Mouse (Mus musculus) frontal cortex, adult (tissue): Measurements from ENCODE around the gene Krtap27-1.

Source experiments
- ATAC-seq: cut with Nextera tagmentation; 2 replicates; pipeline ENCODE4 v1.9.2; 2017; ENCODE audit warnings: mild to moderate bottlenecking, moderate library complexity, mixed read lengths; ENCODE audit not compliant: low TSS enrichment

The Krtap27-1 gene

GRCm38 (mm10) chr16:88671571-88671970 is at the start of gene Krtap27-1:
Gene Krtap27-1, minus strand, starts transcription at chr16:88671671.
- ATAC-seq, result no peak

- no peak for ATAC-seq
Observed at GRCm38 (mm10) chr16:88720031-88720430, 48.6 kb upstream of the Krtap27-1 start.

GRCm38 (mm10) chr16:88716549-88716948 is 45.1 kb upstream of the Krtap27-1 start:
- ATAC-seq, result no peak

- no peak for ATAC-seq
Observed at GRCm38 (mm10) chr16:88711245-88711644, 39.8 kb upstream of the Krtap27-1 start.

GRCm38 (mm10) chr16:88710757-88711156 is 39.3 kb upstream of the Krtap27-1 start:
- no peak for ATAC-seq

GRCm38 (mm10) chr16:88707496-88708012 is 36.1 kb upstream of the Krtap27-1 start, which contains the start of gene 2310061N02Rik:
Gene 2310061N02Rik, minus strand, starts transcription at chr16:88707962.
- no peak for ATAC-seq

- ATAC-seq, result 0 out of 2 replicates have a peak, but pooled peaks have one; percentile 31
Observed at GRCm38 (mm10) chr16:88701072-88701864, 29.8 kb upstream of the Krtap27-1 start.

GRCm38 (mm10) chr16:88696256-88696655 is 24.8 kb upstream of the Krtap27-1 start:
- ATAC-seq, result no peak

GRCm38 (mm10) chr16:88681282-88681681 is 9.8 kb upstream of the Krtap27-1 start:
- ATAC-seq, result peak; percentile 92

GRCm38 (mm10) chr16:88679099-88679498 is 7.6 kb upstream of the Krtap27-1 start:
- no peak for ATAC-seq

GRCm38 (mm10) chr16:88657426-88657825 is 14.0 kb downstream of the Krtap27-1 start:
- ATAC-seq, result no peak

GRCm38 (mm10) chr16:88651952-88652351 is 19.5 kb downstream of the Krtap27-1 start:
- ATAC-seq, result no peak

- no peak for ATAC-seq
Observed at GRCm38 (mm10) chr16:88651082-88651481, 20.4 kb downstream of the Krtap27-1 start.

- ATAC-seq, result no peak
Observed at GRCm38 (mm10) chr16:88647358-88647846, 24.1 kb downstream of the Krtap27-1 start, which contains the start of gene Krtap26-1. Gene Krtap26-1, minus strand, starts transcription at chr16:88647796.

GRCm38 (mm10) chr16:88646366-88647111 is 24.9 kb downstream of the Krtap27-1 start:
- no peak for ATAC-seq

- ATAC-seq, result no peak
Observed at GRCm38 (mm10) chr16:88640053-88640452, 31.4 kb downstream of the Krtap27-1 start.

- ATAC-seq, result no peak
Observed at GRCm38 (mm10) chr16:88635142-88635541, 36.3 kb downstream of the Krtap27-1 start.

- no peak for ATAC-seq
Observed at GRCm38 (mm10) chr16:88631474-88631873, 40.0 kb downstream of the Krtap27-1 start.

GRCm38 (mm10) chr16:88627566-88627965 is 43.9 kb downstream of the Krtap27-1 start, which contains the start of gene 2310079G19Rik:
Gene 2310079G19Rik, minus strand, starts transcription at chr16:88627666.
- no peak for ATAC-seq
